Mouse (Mus musculus) left cerebral cortex, adult 11 months (tissue): ENCODE data around the gene Olfr768.
"Not testable (repeated sequence)": the region's sequence is repeated elsewhere in the genome, so short reads cannot be mapped to it uniquely, and the experiment has no call there.

Experiments used
- DNase-seq: peaks from one replicate; pipeline ENCODE4 v3.0.0; 2022; ENCODE audit warnings: low spot score

Gene Olfr768

GRCm38 (mm10) chr10:129099275-129099674 lies at the start of gene Olfr768:
Gene Olfr768, minus strand, starts transcription at chr10:129099375.
- DNase-seq: no peak

GRCm38 (mm10) chr10:129138898-129139297 lies 39.7 kb upstream of the Olfr768 start, which contains the start of gene Olfr770:
Gene Olfr770, minus strand, starts transcription at chr10:129138998.
- no peak for DNase-seq

GRCm38 (mm10) chr10:129117761-129118160 lies 18.6 kb upstream of the Olfr768 start, which contains the start of gene Olfr769:
Gene Olfr769, minus strand, starts transcription at chr10:129117861.
- no peak for DNase-seq

DNA sequence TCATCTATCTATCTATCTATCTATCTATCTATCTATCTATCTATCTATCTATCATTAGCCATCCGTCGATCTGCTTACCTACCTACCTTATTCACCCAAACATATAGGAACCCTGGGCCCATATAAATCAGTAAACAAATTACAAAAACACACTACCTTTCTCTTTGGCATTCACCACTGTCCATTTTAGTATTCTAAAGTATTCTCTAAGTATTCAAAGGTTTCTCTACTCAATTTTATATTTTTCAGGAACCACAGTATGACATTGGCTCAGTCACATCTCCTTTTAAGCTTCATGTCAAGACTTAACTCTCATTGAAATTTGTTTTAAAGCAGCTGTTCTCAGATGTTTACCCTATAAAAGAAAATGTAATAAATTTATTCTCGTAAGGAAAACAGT lies 16.0 kb upstream of the Olfr768 start:
- DNase-seq: no peak

GRCm38 (mm10) chr10:129101231-129101630 lies 2.1 kb upstream of the Olfr768 start:
- DNase-seq: no peak

DNA sequence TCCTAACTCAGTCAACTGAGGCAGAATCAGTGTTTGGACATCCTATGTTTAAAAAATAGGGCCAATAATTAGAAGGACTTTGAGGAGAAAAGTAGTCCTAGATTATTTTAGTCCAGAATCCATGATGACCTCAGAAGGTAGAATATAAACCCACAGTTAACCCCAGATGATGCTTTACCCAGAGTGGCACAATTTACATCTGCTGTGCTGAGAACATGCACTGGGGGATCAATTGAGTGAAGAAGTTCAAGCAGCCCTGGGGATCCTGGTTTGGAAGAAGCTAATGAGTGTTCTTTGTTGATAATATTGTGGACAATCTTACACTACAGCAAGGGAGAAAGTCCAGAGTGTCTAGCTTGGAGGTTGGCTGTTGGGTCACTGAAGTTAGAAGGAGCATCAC lies 16.4 kb downstream of the Olfr768 start, which contains the start of gene Olfr767:
Gene Olfr767, minus strand, starts transcription at position 101 of the 400 bp plus-strand sequence.
- not testable (repeated sequence) for DNase-seq

GRCm38 (mm10) chr10:129068877-129069276 lies 30.3 kb downstream of the Olfr768 start, which contains the start of gene Olfr766-ps1:
Gene Olfr766-ps1, minus strand, starts transcription at chr10:129068977.
- no peak for DNase-seq

- DNase-seq: not testable (repeated sequence)
These were observed 49.3 kb downstream of the Olfr768 start, which contains the start of gene Olfr765 for GRCm38 (mm10) chr10:129049898-129050297. Gene Olfr765, minus strand, starts transcription at chr10:129049998.
